Mouse (Mus musculus): ENCODE results near the gene Pla2g16. TPM values are rescaled to one million over a fixed set of nuclear protein-coding genes. Genes with fewer than 3 reads are reported as not detected.

Pla2g16 gene
- total and polyA plus RNA-seq, 2 experiments from 2014 or later = 6.0 to 6.6 TPM

GRCm38 (mm10) chr19:7524879-7525278 is 32.4 kb upstream of the Pla2g16 start:
- H3K9ac ChIP-seq = no peak overlapping the region
- no peaks in the 10 kb centered on the region for H3K4me1 ChIP-seq (ENCODE audit: insufficient read depth)
- no peaks in the 10 kb centered on the region for H3K9me3 ChIP-seq (ENCODE audit: low read length)
- ATAC-seq = no peak
- no peaks in the 10 kb centered on the region for H3K27me3 ChIP-seq (ENCODE audit: insufficient read depth, low read length)
- H3K4me2 ChIP-seq (ENCODE audit: low read depth) = no peak overlapping the region
- H3K27ac ChIP-seq (ENCODE audit: low read depth, low read length) = no peak overlapping the region
- no peak for TF ChIP-seq CTCF (IDR thresholded peaks at IDR 0.05; ENCODE audit: low read depth)
- WGBS = 81% methylated on average over 3 of the region's 3 CpGs
- no peak for DNase-seq
- no peak overlapping the region for H3K4me3 ChIP-seq (ENCODE audit: low read depth, low read length)
- H3K36me3 ChIP-seq (ENCODE audit: insufficient read depth) = peaks cover 30% of the 10 kb centered on the region

DNA sequence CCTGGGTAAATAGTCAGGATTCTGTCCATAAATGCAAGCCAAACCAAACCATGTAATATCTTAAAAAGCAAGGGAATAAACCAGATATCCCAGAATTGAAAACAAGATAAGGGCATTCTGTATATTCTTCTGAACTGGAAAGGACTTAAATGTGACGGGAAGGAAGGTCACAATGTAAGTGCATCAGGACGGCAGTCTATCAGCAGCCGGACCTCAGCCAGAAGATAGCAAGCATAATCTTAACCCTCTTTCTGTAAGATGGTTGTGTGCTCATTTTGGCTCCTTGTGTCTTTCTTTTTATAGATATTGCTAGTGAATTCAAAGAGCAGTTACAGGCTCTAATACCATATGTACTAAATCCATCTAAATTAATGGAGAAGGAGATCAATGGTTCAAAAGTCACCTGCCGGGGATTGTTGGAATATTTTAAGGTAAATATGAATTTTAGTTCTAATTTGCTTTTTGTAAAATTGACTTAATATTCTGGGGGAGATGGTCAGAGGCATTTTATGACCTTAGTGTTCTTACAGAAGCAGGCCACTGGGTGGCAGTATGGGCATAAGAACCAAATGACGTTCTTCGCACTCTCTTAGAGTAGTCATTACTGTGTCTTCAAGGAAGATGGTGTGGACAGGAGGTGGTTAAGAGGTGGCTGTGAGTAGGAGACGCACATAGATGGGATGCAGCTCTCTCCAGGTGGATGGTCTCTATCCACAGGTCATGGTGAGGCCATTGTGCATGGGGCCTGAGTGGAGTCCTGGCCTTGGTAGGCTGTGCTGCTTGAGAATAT is 28.4 kb upstream of the Pla2g16 start:
- Histone ChIP-seq H3K4me1 (ENCODE audit: insufficient read depth) (no peaks in the 10 kb centered on the region), H3K27ac (ENCODE audit: low read depth, low read length) (no peak overlapping the region), H3K27me3 (ENCODE audit: insufficient read depth, low read length) (no peaks in the 10 kb centered on the region), H3K4me3 (ENCODE audit: low read depth, low read length) (no peak overlapping the region), H3K9me3 (ENCODE audit: low read length) (no peaks in the 10 kb centered on the region), H3K9ac (no peak overlapping the region), H3K4me2 (ENCODE audit: low read depth) (no peak overlapping the region), H3K36me3 (ENCODE audit: insufficient read depth) (peaks cover 38% of the 10 kb centered on the region)
- peak; percentile 83 for TF ChIP-seq CTCF (IDR thresholded peaks at IDR 0.05; ENCODE audit: low read depth)
- peak; percentile 79 for DNase-seq
- ATAC-seq = peak; percentile 78
- WGBS = 54% methylated on average over 7 of the region's 7 CpGs

DNA sequence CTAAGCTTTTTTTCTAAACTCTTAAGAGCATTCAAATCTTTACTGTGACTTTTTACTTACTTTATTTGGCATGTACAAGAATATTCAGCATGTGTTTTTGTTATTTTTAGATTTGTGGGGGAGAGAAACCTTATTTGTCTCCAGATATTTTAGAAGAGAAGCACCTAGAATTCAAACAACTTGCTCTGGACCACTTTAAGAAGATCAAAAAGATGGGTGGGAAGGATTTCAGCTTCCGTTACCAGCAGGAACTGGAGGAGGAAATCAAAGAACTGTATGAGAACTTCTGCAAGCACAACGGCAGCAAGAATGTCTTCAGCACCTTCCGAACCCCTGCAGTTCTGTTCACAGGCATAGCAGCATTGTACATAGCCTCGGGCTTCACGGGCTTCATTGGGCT is 25.4 kb upstream of the Pla2g16 start:
- ATAC-seq (no peak), DNase-seq (no peak)
- Histone ChIP-seq H3K36me3 (ENCODE audit: insufficient read depth) (peaks cover 37% of the 10 kb centered on the region), H3K4me1 (ENCODE audit: insufficient read depth) (no peaks in the 10 kb centered on the region), H3K27ac (ENCODE audit: low read depth, low read length) (no peak overlapping the region), H3K9ac (no peak overlapping the region), H3K4me2 (ENCODE audit: low read depth) (no peak overlapping the region), H3K27me3 (ENCODE audit: insufficient read depth, low read length) (no peaks in the 10 kb centered on the region), H3K9me3 (ENCODE audit: low read length) (no peaks in the 10 kb centered on the region), H3K4me3 (ENCODE audit: low read depth, low read length) (no peak overlapping the region)
- no peak for TF ChIP-seq CTCF (IDR thresholded peaks at IDR 0.05; ENCODE audit: low read depth)
- WGBS = 85% methylated on average over 5 of the region's 5 CpGs

DNA sequence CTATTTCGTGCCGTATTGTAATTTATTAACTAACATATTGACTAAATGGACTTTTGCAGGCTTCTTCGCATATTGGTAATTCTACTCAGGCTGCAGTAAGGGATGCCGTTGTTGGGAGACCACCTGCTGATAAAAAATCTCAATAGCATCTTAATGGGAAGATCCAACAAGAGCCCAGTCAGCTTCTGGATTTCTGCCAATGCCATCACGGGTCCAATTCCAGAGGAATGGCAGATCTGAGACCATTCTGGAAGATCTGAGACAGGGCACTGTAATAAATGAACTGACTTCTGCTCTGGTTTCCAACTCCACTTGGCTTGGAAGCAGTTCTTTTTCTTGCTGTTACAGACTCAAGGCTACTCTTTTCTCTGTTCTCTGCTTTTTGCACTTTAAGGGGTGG is 23.4 kb upstream of the Pla2g16 start:
- no peak for ATAC-seq
- DNase-seq = peak; percentile 12
- H3K27me3 ChIP-seq (ENCODE audit: insufficient read depth, low read length) = no peaks in the 10 kb centered on the region
- no peak for TF ChIP-seq CTCF (IDR thresholded peaks at IDR 0.05; ENCODE audit: low read depth)
- 50% methylated on average over 5 of the region's 5 CpGs for WGBS
- H3K4me1 ChIP-seq (ENCODE audit: insufficient read depth) = no peaks in the 10 kb centered on the region
- no peak overlapping the region for H3K9ac ChIP-seq
- H3K36me3 ChIP-seq (ENCODE audit: insufficient read depth) = peaks cover 37% of the 10 kb centered on the region
- no peak overlapping the region for H3K4me2 ChIP-seq (ENCODE audit: low read depth)
- no peak overlapping the region for H3K4me3 ChIP-seq (ENCODE audit: low read depth, low read length)
- H3K9me3 ChIP-seq (ENCODE audit: low read length) = no peaks in the 10 kb centered on the region
- H3K27ac ChIP-seq (ENCODE audit: low read depth, low read length) = no peak overlapping the region

GRCm38 (mm10) chr19:7548924-7549323 is 8.3 kb upstream of the Pla2g16 start:
- Histone ChIP-seq H3K4me1 (ENCODE audit: insufficient read depth) (no peaks in the 10 kb centered on the region), H3K27ac (ENCODE audit: low read depth, low read length) (no peak overlapping the region), H3K9ac (no peak overlapping the region), H3K27me3 (ENCODE audit: insufficient read depth, low read length) (no peaks in the 10 kb centered on the region), H3K36me3 (ENCODE audit: insufficient read depth) (no peaks in the 10 kb centered on the region), H3K9me3 (ENCODE audit: low read length) (no peaks in the 10 kb centered on the region), H3K4me3 (ENCODE audit: low read depth, low read length) (no peak overlapping the region), H3K4me2 (ENCODE audit: low read depth) (no peak overlapping the region)
- 90% methylated on average over 3 of the region's 3 CpGs for WGBS
- ATAC-seq (no peak), DNase-seq (no peak)
- TF ChIP-seq CTCF (IDR thresholded peaks at IDR 0.05; ENCODE audit: low read depth) = no peak

DNA sequence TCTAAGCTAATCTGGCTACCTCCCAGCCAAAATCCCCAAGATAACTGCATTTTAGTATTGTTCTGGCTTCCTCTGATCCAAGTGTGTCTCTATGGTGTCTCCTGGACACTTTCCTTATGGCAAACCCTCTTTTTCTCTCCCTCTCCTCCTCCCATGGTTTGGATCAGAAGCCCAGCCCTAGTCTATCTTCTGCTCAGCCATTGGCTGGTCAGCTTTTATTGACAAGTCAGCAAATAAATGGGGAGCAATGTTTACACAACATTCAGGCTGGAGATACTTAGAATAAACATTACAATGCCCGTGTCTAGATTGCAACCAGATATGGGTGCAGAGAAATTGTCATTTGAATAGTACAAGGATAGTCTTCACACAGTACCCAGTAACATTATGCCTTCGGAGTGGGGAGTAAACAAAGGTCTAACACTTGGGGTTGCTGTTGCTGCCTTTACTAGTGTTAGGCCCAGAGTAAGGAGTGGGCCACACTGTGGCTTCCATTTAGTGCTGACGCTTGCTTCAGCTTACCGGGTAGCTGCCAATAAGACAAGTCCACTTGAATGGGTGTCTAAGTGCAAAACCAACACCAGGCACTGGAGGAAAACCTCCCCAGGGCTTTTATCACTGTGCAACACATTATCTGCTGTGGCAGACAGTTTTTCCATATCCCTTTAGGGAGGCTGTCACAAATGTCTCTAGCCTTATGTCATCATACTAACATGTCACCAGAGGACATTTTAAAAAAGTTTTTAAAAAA is 5.5 kb upstream of the Pla2g16 start:
- Histone ChIP-seq H3K27me3 (ENCODE audit: insufficient read depth, low read length) (no peaks in the 10 kb centered on the region), H3K4me3 (ENCODE audit: low read depth, low read length) (no peak overlapping the region), H3K9ac (no peak overlapping the region), H3K4me2 (ENCODE audit: low read depth) (no peak overlapping the region), H3K36me3 (ENCODE audit: insufficient read depth) (no peaks in the 10 kb centered on the region), H3K27ac (ENCODE audit: low read depth, low read length) (no peak overlapping the region), H3K9me3 (ENCODE audit: low read length) (no peaks in the 10 kb centered on the region), H3K4me1 (ENCODE audit: insufficient read depth) (no peaks in the 10 kb centered on the region)
- TF ChIP-seq CTCF (IDR thresholded peaks at IDR 0.05; ENCODE audit: low read depth) = no peak
- ATAC-seq = no peak
- 68% methylated on average over 4 of the region's 4 CpGs for WGBS
- no peak for DNase-seq

DNA sequence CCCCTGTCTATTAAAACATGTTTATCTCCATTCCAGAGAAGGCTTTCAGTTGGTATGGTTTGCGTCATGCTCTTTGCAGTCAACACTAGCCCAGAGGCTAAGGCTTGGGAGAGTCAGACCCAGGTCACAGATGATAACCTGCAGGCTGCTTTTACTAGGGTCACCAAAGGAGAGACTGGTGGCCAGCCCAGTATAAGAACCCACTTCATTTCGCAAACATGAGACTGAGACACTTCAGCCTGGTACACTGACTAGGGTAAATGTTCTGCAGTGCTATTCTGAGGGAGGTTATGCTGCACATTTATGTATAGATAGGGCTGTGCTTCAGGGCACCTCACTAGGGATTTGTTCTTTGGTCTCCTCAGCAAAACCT is 5.0 kb upstream of the Pla2g16 start:
- Histone ChIP-seq H3K4me3 (ENCODE audit: low read depth, low read length) (no peak overlapping the region), H3K27ac (ENCODE audit: low read depth, low read length) (no peak overlapping the region), H3K9ac (no peak overlapping the region), H3K4me2 (ENCODE audit: low read depth) (no peak overlapping the region), H3K9me3 (ENCODE audit: low read length) (no peaks in the 10 kb centered on the region), H3K4me1 (ENCODE audit: insufficient read depth) (0 out of 2 replicates have a peak, but pooled peaks cover 2% of the 10 kb centered on the region), H3K36me3 (ENCODE audit: insufficient read depth) (no peaks in the 10 kb centered on the region), H3K27me3 (ENCODE audit: insufficient read depth, low read length) (no peaks in the 10 kb centered on the region)
- 93% methylated on average over 2 of the region's 2 CpGs for WGBS
- ATAC-seq (no peak), DNase-seq (no peak)
- no peak for TF ChIP-seq CTCF (IDR thresholded peaks at IDR 0.05; ENCODE audit: low read depth)

Measured in forebrain, postnatal 0 days (tissue).